Mouse (Mus musculus) midbrain, postnatal 0 days (tissue): ENCODE measurements at regions not wholly inside any gene's neighbourhood (a gene's known extent, or its start where the extent isn't known, plus 50 kb on each side); places are given as distances from the start of the nearest gene placed in this dataset.

Experiments
- ATAC-seq: fragments of 200-750 bp; cut with Nextera tagmentation; 2 replicates; pipeline ENCODE4 v1.8.0; 2017; ENCODE audit warnings: moderate number of reproducible peaks, mild to moderate bottlenecking, moderate TSS enrichment, moderate library complexity; ENCODE audit not compliant: low FRiP score
- DNase-seq: peaks from one replicate; pipeline ENCODE4 v3.0.0-alpha.2; 2015; ENCODE audit warnings: low spot score
- H3K27ac ChIP-seq: fragments of 300-500 bp; sonication (generic); 2 replicates; pipeline ENCODE4 v1.5.1; 2014; ENCODE audit warnings: low read depth, mild to moderate bottlenecking, low read length, mixed read lengths
- H3K27me3 ChIP-seq: fragments of 300-500 bp; sonication (generic); 2 replicates; pipeline ENCODE4 v1.6.1; 2014; ENCODE audit warnings: low read length, control low read depth, mixed read lengths; ENCODE audit not compliant: insufficient read depth
- H3K36me3 ChIP-seq: fragments of 300-500 bp; sonication (generic); 2 replicates; pipeline ENCODE4 v1.6.1; 2014; ENCODE audit warnings: low read length, control low read depth, mixed read lengths; ENCODE audit not compliant: insufficient read depth
- H3K4me1 ChIP-seq: fragments of 300-500 bp; sonication (generic); 2 replicates; pipeline ENCODE4 v1.6.1; 2014; ENCODE audit warnings: mild to moderate bottlenecking, control low read depth, antibody characterized with exemption, low read length, mixed read lengths; ENCODE audit not compliant: insufficient read depth
- H3K4me2 ChIP-seq: fragments of 300-500 bp; sonication (generic); 2 replicates; pipeline ENCODE4 v1.6.1; 2014; ENCODE audit warnings: low read depth, mild to moderate bottlenecking, low read length, mixed read lengths; ENCODE audit not compliant: poor library complexity, severe bottlenecking
- H3K4me3 ChIP-seq: fragments of 300-500 bp; sonication (generic); 2 replicates; pipeline ENCODE4 v1.5.1; 2014; ENCODE audit warnings: low read depth, mild to moderate bottlenecking, low read length, moderate library complexity
- H3K9ac ChIP-seq: fragments of 300-500 bp; sonication (generic); replicated peaks from 2 replicates; pipeline ENCODE4 v1.6.1; 2014; ENCODE audit warnings: mild to moderate bottlenecking, low read length, moderate library complexity, mixed read lengths; ENCODE audit not compliant: poor library complexity, severe bottlenecking
- H3K9me3 ChIP-seq: fragments of 300-500 bp; sonication (generic); 2 replicates; pipeline ENCODE4 v1.6.1; 2016; ENCODE audit warnings: low read length, control low read depth
- CTCF ChIP-seq: IDR thresholded peaks from 2 replicates; pipeline ENCODE4 v1.5.1; 2016; ENCODE audit warnings: antibody characterized with exemption, mild to moderate bottlenecking
- WGBS: fragments of 180-500 bp; shearing (Covaris S2); extraction: QIAGEN DNeasy Blood & Tissue Kit; methylation state at CpG from one replicate; pipeline ENCODE4 v1.1.7; 2014; 5-methylcytosine and 5-hydroxymethylcytosine counted together

DNA sequence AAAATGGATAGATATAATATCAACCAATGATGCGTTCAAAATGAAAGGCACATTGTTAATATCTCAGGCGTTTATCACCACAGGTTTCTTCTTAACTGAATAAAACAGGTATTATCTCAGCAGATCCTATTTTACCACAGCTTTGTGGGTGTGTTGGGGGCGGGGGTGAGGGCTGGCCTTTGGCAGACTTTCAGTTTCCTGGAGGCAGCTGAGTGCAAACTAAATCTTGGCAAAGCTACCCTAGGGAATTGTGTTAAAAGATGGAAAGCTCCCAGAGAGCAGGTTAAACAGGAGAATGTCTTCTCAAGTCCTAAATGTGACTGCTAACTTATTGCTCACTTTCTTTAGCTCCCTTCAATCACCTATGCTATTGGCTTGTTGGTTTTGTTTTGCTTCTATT is 223.8 kb downstream of the Kdm4c start:
- Histone ChIP-seq H3K4me1 (no peaks in the 10 kb centered on the region), H3K4me3 (no peak overlapping the region), H3K4me2 (no peak overlapping the region), H3K27ac (no peak overlapping the region), H3K27me3 (no peaks in the 10 kb centered on the region), H3K9ac (no peak overlapping the region), H3K9me3 (no peaks in the 10 kb centered on the region), H3K36me3 (no peaks in the 10 kb centered on the region)
- no peak for TF ChIP-seq CTCF
- WGBS: 40% methylated on average over 3 of the region's 3 CpGs
- ATAC-seq (no peak), DNase-seq (peak; percentile 22)

DNA sequence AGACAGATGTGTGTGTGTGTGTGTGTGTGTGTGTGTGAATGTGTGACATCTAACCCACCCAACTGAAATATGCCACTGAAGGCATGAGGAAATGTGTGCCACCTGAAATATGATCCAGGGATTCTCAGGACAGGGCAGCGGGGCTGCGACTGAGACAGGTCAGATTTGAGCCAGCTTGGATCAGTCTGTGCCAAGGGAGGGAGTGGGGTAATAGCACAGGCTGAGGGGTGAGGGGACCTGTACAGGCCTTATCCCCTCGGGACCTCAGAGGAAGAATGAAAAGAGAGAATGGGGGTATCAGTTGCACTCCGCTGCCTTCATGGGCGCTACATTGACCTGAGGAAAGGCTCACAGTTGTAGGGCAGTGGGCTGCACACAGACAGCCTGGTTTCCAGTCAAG is 270.2 kb downstream of the Kdm4c start:
- no peak; the same call in 1 of the 2 replicates for ATAC-seq
- no peak for TF ChIP-seq CTCF
- no peak for DNase-seq
- Histone ChIP-seq H3K4me1 (no peaks in the 10 kb centered on the region), H3K9me3 (no peaks in the 10 kb centered on the region), H3K27ac (no peak overlapping the region), H3K9ac (no peak overlapping the region), H3K36me3 (no peaks in the 10 kb centered on the region), H3K27me3 (no peaks in the 10 kb centered on the region), H3K4me3 (no peak overlapping the region), H3K4me2 (no peak overlapping the region)
- WGBS: 78% methylated on average over 5 of the region's 5 CpGs

- 91% methylated on average over 1 of the region's 1 CpGs for WGBS
- no peak overlapping the region for H3K4me2 ChIP-seq
- no peak for TF ChIP-seq CTCF
Observed at GRCm38 (mm10) chr4:74553888-74554287, 311.6 kb downstream of the Kdm4c start.

GRCm38 (mm10) chr4:74563565-74563964 is 321.3 kb downstream of the Kdm4c start:
- peak; percentile 96 for TF ChIP-seq CTCF
- H3K4me3 ChIP-seq: no peak overlapping the region
- H3K9me3 ChIP-seq: no peaks in the 10 kb centered on the region
- no peaks in the 10 kb centered on the region for H3K27me3 ChIP-seq
- no peaks in the 10 kb centered on the region for H3K4me1 ChIP-seq
- H3K9ac ChIP-seq: no peak overlapping the region
- WGBS: 13% methylated on average over 2 of the region's 2 CpGs
- H3K27ac ChIP-seq: no peak overlapping the region
- no peaks in the 10 kb centered on the region for H3K36me3 ChIP-seq
- DNase-seq (peak; percentile 68), ATAC-seq (no peak)
- H3K4me2 ChIP-seq: no peak overlapping the region

More at GRCm38 (mm10) chr4:74553888-74554287, 311.6 kb downstream of the Kdm4c start:
- H3K27ac ChIP-seq: no peak overlapping the region
- no peaks in the 10 kb centered on the region for H3K4me1 ChIP-seq
- H3K9me3 ChIP-seq: no peaks in the 10 kb centered on the region
- H3K4me3 ChIP-seq: no peak overlapping the region
- no peak for DNase-seq
- no peak for ATAC-seq
- H3K9ac ChIP-seq: no peak overlapping the region
- no peaks in the 10 kb centered on the region for H3K36me3 ChIP-seq
- H3K27me3 ChIP-seq: no peaks in the 10 kb centered on the region

DNA sequence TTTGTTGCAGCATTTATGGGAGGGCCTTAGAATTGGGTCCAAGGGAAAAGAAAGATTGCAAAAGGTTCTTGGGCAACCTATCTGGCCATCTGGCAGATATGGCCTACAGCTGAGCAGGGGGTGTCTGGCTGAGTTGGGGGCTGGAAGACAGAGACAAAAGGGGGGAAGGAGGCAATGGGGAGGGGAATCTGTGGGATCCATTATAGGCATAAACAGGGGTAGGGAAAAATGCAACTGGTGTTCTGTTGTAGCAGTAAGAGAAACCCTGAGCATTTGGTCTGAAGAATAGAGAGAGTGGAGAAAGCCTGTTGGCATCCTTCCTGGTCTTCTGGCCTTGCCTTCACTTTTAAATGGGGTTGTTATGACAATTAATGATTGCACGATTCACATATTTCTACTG is 344.1 kb downstream of the Kdm4c start:
- no peaks in the 10 kb centered on the region for H3K36me3 ChIP-seq
- no peak overlapping the region for H3K4me2 ChIP-seq
- no peak for TF ChIP-seq CTCF
- H3K4me1 ChIP-seq: no peaks in the 10 kb centered on the region
- no peak overlapping the region for H3K4me3 ChIP-seq
- no peak for ATAC-seq
- DNase-seq: no peak
- no peaks in the 10 kb centered on the region for H3K9me3 ChIP-seq
- WGBS: 89% methylated on average over 1 of the region's 1 CpGs
- no peak overlapping the region for H3K27ac ChIP-seq
- no peaks in the 10 kb centered on the region for H3K27me3 ChIP-seq
- H3K9ac ChIP-seq: no peak overlapping the region

DNA sequence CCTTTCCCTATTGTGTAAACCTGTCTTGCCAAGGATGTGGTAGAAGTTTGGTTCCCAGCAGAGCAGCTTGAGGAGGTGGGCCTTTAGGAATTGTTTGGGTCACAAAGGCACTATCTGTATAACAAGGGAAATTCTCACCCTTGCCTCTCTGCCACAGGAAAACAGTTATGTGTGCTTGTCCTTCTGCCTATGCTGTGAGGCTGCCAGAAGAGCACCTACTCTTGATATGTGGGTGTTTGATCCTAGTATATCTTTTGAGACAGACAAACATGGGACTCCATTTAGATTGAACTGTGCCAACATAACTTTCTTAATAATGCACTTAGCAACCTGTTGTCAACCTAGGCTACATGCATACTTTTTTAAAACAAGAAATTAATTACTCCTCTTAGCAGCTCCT is 344.8 kb downstream of the Kdm4c start:
- DNase-seq (no peak), ATAC-seq (no peak)
- H3K4me2 ChIP-seq: no peak overlapping the region

DNA sequence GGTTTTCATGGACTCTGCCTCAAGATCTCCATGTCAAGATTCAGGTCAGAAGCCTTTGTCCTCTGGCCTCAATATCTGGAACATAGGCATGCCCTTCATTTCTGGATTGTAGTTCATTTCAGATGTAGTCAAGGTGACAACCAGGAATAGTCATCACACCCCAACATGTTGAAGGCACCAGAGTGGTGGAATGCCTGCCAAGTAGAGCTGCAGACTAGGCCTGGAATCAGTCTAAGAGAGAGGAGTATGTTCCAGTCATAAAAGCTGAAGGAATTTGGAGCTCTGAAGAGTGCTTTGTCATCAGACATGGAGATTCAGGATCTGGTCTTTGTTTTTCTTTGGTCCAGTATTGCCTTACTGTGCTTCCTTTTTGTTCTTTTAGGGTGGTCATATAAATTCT is 346.5 kb downstream of the Kdm4c start:
- ATAC-seq (no peak), DNase-seq (no peak)
- no peaks in the 10 kb centered on the region for H3K36me3 ChIP-seq
- no peak overlapping the region for H3K4me3 ChIP-seq
- H3K4me1 ChIP-seq: no peaks in the 10 kb centered on the region
- H3K27me3 ChIP-seq: no peaks in the 10 kb centered on the region
- H3K4me2 ChIP-seq: no peak overlapping the region
- no peaks in the 10 kb centered on the region for H3K9me3 ChIP-seq
- H3K9ac ChIP-seq: no peak overlapping the region
- no peak overlapping the region for H3K27ac ChIP-seq
- no peak for TF ChIP-seq CTCF

More for the DNA sequence above, 344.8 kb downstream of the Kdm4c start:
- Histone ChIP-seq H3K27ac (no peak overlapping the region), H3K36me3 (no peaks in the 10 kb centered on the region), H3K4me1 (no peaks in the 10 kb centered on the region), H3K4me3 (no peak overlapping the region), H3K9me3 (no peaks in the 10 kb centered on the region), H3K9ac (no peak overlapping the region), H3K27me3 (no peaks in the 10 kb centered on the region)
- TF ChIP-seq CTCF: no peak
